19 mouse cellular contexts compared by ENCODE assay signal in the genomic region with DNA sequence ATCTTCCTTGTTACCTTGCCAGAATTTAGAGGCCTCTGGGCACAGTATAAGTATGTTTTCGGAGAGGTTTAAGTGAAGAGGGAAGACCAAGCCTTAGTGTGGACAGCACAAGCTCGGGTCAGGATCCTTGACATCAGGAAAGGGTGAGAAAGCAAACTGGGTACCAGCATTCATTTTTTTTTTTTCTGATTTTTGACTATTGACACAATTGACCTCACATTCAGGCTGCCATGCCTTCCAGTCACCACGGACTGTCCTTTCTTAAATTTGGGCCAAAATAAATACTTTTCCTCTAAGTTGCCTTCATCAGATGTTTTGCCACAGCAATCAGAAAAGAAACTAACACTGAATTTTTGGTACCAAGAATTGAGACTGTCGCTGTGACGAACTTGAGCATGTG.
DNase-seq lines count a peak whose midpoint lies in the region; ATAC-seq and TF ChIP-seq lines count a peak whose summit lies in the region.
"Had no signal": no experiment of that assay in that cellular context is flagged by ENCODE, and none has a peak within 500 bp of the region (broad histone marks: within the 10 kb centered on the region; RNA-seq: fewer than 3 reads in every experiment).

No protein-coding gene starts in this region.

- WGBS in heart, embryonic 12.5 days, result 83% methylated on average over 5 of the region's 5 CpGs
- 33% methylated on average over 5 of the region's 5 CpGs for WGBS in liver, adult 2 months
- 84% methylated on average over 5 of the region's 5 CpGs for WGBS in liver, embryonic 11.5 days

- H3K9me3 ChIP-seq in heart, embryonic 12.5 days (replicated peaks), result no peaks in the 10 kb centered on the region
- no peaks in the 10 kb centered on the region for H3K9me3 ChIP-seq in liver, embryonic 11.5 days (ENCODE audit: control insufficient read depth, low read length)
- H3K9me3 ChIP-seq: G1E had no signal

- no peaks in the 10 kb centered on the region for H3K27me3 ChIP-seq in heart, embryonic 12.5 days (replicated peaks)
- H3K27me3 ChIP-seq in liver, adult 2 months (ENCODE audit: control insufficient read depth, insufficient read depth, low read length), result no peaks in the 10 kb centered on the region
- H3K27me3 ChIP-seq in liver, embryonic 11.5 days (replicated peaks; ENCODE audit: control insufficient read depth, insufficient read depth, low read length), result no peaks in the 10 kb centered on the region
- H3K27me3 ChIP-seq: CH12.LX, Patski had no signal

- no peak overlapping the region for H3K9ac ChIP-seq in heart, embryonic 12.5 days
- H3K9ac ChIP-seq in liver, adult 2 months (ENCODE audit: low read depth, low read length), result no peak overlapping the region
- H3K9ac ChIP-seq in liver, embryonic 11.5 days (ENCODE audit: low read depth, low read length), result no peak overlapping the region

- H3K36me3 ChIP-seq in heart, embryonic 12.5 days, result no peaks in the 10 kb centered on the region
- no peaks in the 10 kb centered on the region for H3K36me3 ChIP-seq in liver, adult 2 months (ENCODE audit: control insufficient read depth, insufficient read depth, low read length)
- H3K36me3 ChIP-seq in liver, embryonic 11.5 days (ENCODE audit: control insufficient read depth, insufficient read depth, low read length), result no peaks in the 10 kb centered on the region
- H3K36me3 ChIP-seq: G1E had no signal

- no peaks in the 10 kb centered on the region for H3K79me2 ChIP-seq in liver, adult 2 months (ENCODE audit: control insufficient read depth, insufficient read depth, low read length)

- H3K4me2 ChIP-seq in heart, embryonic 12.5 days, result no peak overlapping the region
- H3K4me2 ChIP-seq in liver, embryonic 11.5 days, result no peak overlapping the region

- TF ChIP-seq POLR2A in liver, adult 2 months (IDR thresholded peaks at IDR 0.05; ENCODE audit: extremely low read depth, insufficient read depth, low read length), result no peak

- no peak overlapping the region for H3K4me3 ChIP-seq in heart, embryonic 12.5 days
- no peak overlapping the region for H3K4me3 ChIP-seq in liver, adult 2 months (ENCODE audit: insufficient read depth, low read depth, low read length)
- H3K4me3 ChIP-seq in liver, embryonic 11.5 days (ENCODE audit: low read depth, low read length), result no peak overlapping the region

- TF ChIP-seq CTCF in liver, adult 2 months (IDR thresholded peaks at IDR 0.05; ENCODE audit: low read depth, low read length), result no peak

- peak; percentile 34 for DNase-seq in heart, adult 11 months
- peak; percentile 91 for DNase-seq in liver, adult 2 months (ENCODE audit: extremely low read depth, low read depth, low spot score)
- DNase-seq in liver, embryonic 11.5 days (ENCODE audit: low spot score), result no peak
- DNase-seq: adrenal gland, adult 2 months; adrenal gland, adult 8-10 months; adrenal gland, postnatal 10 days; adrenal gland, postnatal 14 days; adrenal gland, postnatal 25 days; adrenal gland, postnatal 36 days; B cell, adult 2 months; cerebellum, adult 11 months; cerebellum, adult 11-12 months; cerebellum, adult 18-20 months had no signal

- H3K27ac ChIP-seq in heart, embryonic 12.5 days (ENCODE audit: poor library complexity, severe bottlenecking), result no peak overlapping the region
- peak overlapping the region; percentile 37 for H3K27ac ChIP-seq in liver, adult 2 months (replicated peaks; ENCODE audit: insufficient read depth, low read depth, low read length)
- no peak overlapping the region for H3K27ac ChIP-seq in liver, embryonic 11.5 days (ENCODE audit: low read depth, low read length)

- no peaks in the 10 kb centered on the region for H3K4me1 ChIP-seq in heart, embryonic 12.5 days (replicated peaks)
- H3K4me1 ChIP-seq in liver, adult 2 months (ENCODE audit: control insufficient read depth, insufficient read depth, low read length), result peaks cover 9% of the 10 kb centered on the region
- no peaks in the 10 kb centered on the region for H3K4me1 ChIP-seq in liver, embryonic 11.5 days (replicated peaks; ENCODE audit: control insufficient read depth, insufficient read depth, low read length)

- ATAC-seq in heart, embryonic 12.5 days (ENCODE audit: insufficient number of reproducible peaks, low FRiP score), result no peak
- no peak for ATAC-seq in liver, embryonic 11.5 days (replicated peaks; ENCODE audit: low FRiP score)
- ATAC-seq: activated CD4-positive, CD25-positive, alpha-beta regulatory T cell, adult 4 months; CD4-positive, CD25-positive, alpha-beta regulatory T cell, adult 4 months; Patski had no signal
